Mouse (Mus musculus) c-Kit-positive CD71-negative TER-119-negative erythroid progenitor cells, embryonic 14.5 days (primary cell): ENCODE results near the gene Srrm1.
"Not testable (repeated sequence)": the region's sequence is repeated elsewhere in the genome, so short reads cannot be mapped to it uniquely, and the experiment has no call there.

ENCODE experiments used
- DNase-seq: peaks from one replicate; pipeline ENCODE4 v3.0.0-alpha.2; 2013; ENCODE audit warnings: low read depth

Srrm1 gene

GRCm38 (mm10) chr4:135353066-135353793, at the start of gene Srrm1:
TSS of gene Srrm1 (minus strand) at chr4:135353321.
- DNase-seq = peak; percentile 91

DNA sequence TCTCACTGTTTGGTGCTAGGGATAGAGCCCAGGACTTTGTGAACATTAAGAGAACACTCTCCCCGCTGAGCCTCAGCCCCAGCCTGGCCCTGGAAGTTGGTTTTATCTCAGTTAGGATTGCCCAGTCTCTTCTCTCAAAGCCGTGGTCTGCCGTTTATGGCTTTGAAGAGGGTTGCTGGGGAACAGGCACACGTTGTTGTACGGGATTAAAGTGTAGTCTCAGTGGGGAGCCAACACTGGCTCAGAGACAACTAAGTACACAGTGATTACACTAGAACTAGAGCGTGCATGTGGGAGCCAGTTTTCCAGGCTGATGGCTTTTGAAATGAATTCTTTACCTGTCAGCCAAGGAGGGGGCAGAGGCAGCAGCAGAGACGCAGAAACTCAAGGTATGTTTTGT, 48.8 kb upstream of the Srrm1 start:
- no peak for DNase-seq

- DNase-seq = no peak
Measured at GRCm38 (mm10) chr4:135397991-135398390, 44.9 kb upstream of the Srrm1 start, which contains the start of gene Ncmap. TSS of gene Ncmap (minus strand) at chr4:135398227.

- DNase-seq = no peak
Measured at GRCm38 (mm10) chr4:135397551-135397950, 44.4 kb upstream of the Srrm1 start.

GRCm38 (mm10) chr4:135396303-135396702, 43.2 kb upstream of the Srrm1 start:
- no peak for DNase-seq

- DNase-seq = no peak
Measured at GRCm38 (mm10) chr4:135395375-135395774, 42.3 kb upstream of the Srrm1 start.

GRCm38 (mm10) chr4:135394666-135395065, 41.5 kb upstream of the Srrm1 start:
- no peak for DNase-seq

GRCm38 (mm10) chr4:135393381-135393780, 40.3 kb upstream of the Srrm1 start:
- no peak for DNase-seq

GRCm38 (mm10) chr4:135392801-135393200, 39.7 kb upstream of the Srrm1 start:
- DNase-seq = no peak

DNA sequence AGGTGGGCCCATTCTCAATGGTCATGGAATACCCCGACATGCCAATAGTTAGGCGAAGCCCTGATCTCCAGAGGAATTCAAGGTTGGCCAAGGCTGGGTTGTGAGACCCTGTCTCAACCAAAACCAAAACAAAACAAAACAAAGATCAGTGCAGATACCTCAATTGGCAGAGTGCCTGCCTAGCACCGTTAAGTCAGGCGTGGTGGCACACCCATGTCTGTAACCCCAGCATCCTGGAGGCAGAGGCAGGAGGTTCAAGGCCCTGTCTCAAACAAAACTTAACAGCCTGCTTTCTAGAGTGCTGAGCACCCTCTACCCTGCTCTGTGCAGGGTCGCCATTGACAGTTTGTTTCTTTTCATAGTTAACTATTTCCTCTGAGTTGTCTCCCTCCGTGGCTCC, 37.9 kb upstream of the Srrm1 start:
- no peak for DNase-seq

DNA sequence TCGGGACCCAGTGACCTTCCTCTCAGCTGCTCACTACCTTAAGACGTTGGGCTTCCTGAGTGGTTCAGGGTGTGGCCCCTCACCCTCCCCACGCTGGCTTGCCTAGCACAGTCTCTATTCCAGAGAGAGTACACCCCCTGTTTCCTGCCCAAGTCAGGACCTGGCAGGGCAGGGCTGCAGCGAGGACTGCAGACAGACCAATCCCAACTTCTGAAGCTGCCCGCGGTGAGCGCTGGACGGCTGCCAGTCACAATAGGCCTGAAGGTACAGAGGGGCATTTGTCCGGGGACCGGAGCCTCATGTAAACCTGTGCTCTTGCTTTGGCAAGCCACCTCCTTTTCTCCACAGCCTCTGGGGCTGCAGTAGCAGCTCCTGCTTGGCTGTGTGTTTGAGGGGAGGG, 32.5 kb upstream of the Srrm1 start:
- no peak for DNase-seq

DNA sequence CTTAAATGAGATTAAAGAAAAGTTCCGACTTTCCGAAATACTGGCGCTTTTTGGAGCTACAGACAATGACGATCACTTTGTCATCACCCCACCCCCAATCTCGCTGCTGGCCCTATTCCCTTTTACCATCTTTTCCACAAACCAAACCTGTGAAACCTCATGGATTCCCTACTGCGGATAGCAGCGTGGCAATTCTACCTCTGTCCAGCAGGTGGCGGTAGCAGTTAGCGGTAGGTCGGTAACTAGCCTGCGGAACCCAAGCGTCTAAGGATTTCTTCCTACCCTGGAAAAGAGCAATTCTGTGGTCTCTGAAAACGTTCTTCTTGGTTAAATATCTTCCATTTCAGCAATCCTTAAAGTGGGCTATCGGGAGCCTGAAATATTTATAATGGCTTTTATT, 29.2 kb upstream of the Srrm1 start:
- peak; percentile 66 for DNase-seq

GRCm38 (mm10) chr4:135381355-135381754, 28.2 kb upstream of the Srrm1 start:
- no peak for DNase-seq

- no peak for DNase-seq
Measured at GRCm38 (mm10) chr4:135377241-135377640, 24.1 kb upstream of the Srrm1 start.

DNA sequence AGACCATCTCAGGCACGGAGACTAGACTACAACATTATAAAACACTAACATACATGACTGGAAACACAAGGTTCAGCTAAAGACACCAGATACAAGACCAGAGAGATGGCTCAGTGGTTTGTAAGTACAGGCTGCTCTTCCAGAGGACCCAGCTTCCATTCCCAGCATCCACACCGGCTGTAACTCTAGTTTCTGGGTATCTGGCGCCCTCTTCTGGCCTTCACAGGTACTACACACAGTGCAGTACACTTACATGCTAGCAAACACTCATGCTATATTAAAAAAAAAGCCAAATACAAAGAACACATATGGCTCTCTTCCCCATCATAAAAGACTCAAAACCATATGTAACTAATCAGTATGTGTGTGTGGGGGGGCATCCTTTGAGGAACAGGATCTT, 22.3 kb upstream of the Srrm1 start:
- DNase-seq = no peak

- no peak for DNase-seq
Measured at GRCm38 (mm10) chr4:135373299-135373698, 20.2 kb upstream of the Srrm1 start.

- no peak for DNase-seq
Measured at GRCm38 (mm10) chr4:135370372-135370771, 17.3 kb upstream of the Srrm1 start.

- DNase-seq = no peak
Measured at GRCm38 (mm10) chr4:135362828-135363227, 9.7 kb upstream of the Srrm1 start.

GRCm38 (mm10) chr4:135361722-135362121, 8.6 kb upstream of the Srrm1 start:
- DNase-seq = no peak

GRCm38 (mm10) chr4:135358736-135359135, 5.6 kb upstream of the Srrm1 start:
- peak; percentile 67 for DNase-seq

DNA sequence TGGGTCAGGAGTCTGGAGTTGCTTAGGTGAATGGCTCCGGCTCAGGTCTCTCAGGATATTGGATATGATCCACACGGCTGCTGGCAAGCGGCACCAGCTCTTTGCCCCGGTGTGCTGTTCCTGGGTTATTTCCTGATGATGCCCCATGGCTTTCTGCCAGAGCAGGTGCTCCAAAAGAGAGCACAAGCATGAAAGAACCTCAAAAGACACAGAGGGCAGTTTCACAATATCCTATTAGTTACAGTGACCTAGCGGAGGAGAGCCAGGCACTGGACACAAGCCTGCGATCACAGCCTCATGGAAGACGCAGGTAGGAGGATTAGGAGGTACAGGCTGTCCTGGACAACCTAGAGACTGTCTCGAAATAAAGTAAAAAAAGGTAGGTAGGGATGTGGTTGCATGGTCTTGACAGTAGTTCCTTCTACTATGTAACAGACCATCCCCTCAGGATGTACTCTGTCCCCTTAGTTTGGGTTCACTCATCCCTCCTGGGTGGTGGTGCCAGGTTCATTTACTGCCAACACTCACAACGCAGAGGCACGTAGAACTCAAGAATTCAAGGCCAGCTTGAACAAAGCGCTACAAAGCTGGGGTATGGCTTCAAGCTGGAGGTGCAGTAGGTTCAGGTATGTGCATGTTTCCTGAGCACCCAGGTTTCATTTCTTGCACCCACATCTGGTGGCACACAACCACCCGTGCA, 4.2 kb upstream of the Srrm1 start:
- DNase-seq = no peak

- DNase-seq = no peak
Measured at GRCm38 (mm10) chr4:135355886-135356550, 2.9 kb upstream of the Srrm1 start.

- DNase-seq = not testable (repeated sequence)
Measured at GRCm38 (mm10) chr4:135354751-135355150, 1.6 kb upstream of the Srrm1 start.
